Mouse (Mus musculus): Measurements from ENCODE around the gene Sugp2.

- TF ChIP-seq CTCF (IDR thresholded peaks at IDR 0.05), result no peak
- no peak for TF ChIP-seq EP300 (IDR thresholded peaks at IDR 0.05)
These were observed 6.0 kb upstream of the Sugp2 start for GRCm38 (mm10) chr8:70227997-70228396.
